Mouse (Mus musculus) inflammation-experienced regulatory T-cells, adult 16 weeks (primary cell): ENCODE results near the gene Gm21866. TPM values are rescaled to one million over a fixed set of nuclear protein-coding genes. Genes with fewer than 3 reads are reported as not detected.

ENCODE experiments used
- polyA plus RNA-seq: library from polyadenylated mRNA; unstranded; fragments of 100-300 nt; shearing (Covaris generic); gene quantifications from one replicate; pipeline ENCODE4 v1.2.1, GENCODE M21; 2017

The Gm21866 gene
- polyA plus RNA-seq, result not detected

GRCm38 (mm10) chrY:13465479-13465878 lies at the start of gene Gm21866:
Gm21866 (minus strand) TSS chrY:13465579.

GRCm38 (mm10) chrY:13493726-13494125 lies 28.3 kb upstream of the Gm21866 start, which contains the start of gene Gm20773:
Gm20773 (plus strand) TSS chrY:13494026.

Other genes with a start within 250 kb of the Gm21866 start
- not detected for gene Gm21828, start 241.7 kb downstream of the Gm21866 start, polyA plus RNA-seq
- not detected for gene Gm21440, start 213.2 kb downstream of the Gm21866 start, polyA plus RNA-seq
- not detected for gene Gm21454, start 213.1 kb downstream of the Gm21866 start, polyA plus RNA-seq
- not detected for gene Gm21725, start 116.5 kb downstream of the Gm21866 start, polyA plus RNA-seq
- gene Gm20773, start 28.4 kb upstream of the Gm21866 start, polyA plus RNA-seq, result not detected